Mouse (Mus musculus) kidney, adult 2 months (tissue): ENCODE measurements around the gene Cpa1. TPM values are rescaled to one million over a fixed set of nuclear protein-coding genes. Genes with fewer than 3 reads are reported as not detected.

Source experiments
- DNase-seq: peaks from one replicate; pipeline ENCODE4 v3.0.0; 2021
- H3K27ac ChIP-seq: fragments of 200-500 bp; 2 replicates; pipeline ENCODE4 v1.5.1; 2012; ENCODE audit warnings: low read depth, low read length, control low read depth, inconsistent platforms; ENCODE audit not compliant: insufficient read depth
- H3K27me3 ChIP-seq: fragments of 200-500 bp; replicated peaks from 2 replicates; pipeline ENCODE4 v1.6.1; 2012; ENCODE audit warnings: mild to moderate bottlenecking, moderate library complexity, low read length, inconsistent platforms; ENCODE audit not compliant: control insufficient read depth, insufficient read depth
- H3K36me3 ChIP-seq: fragments of 200-500 bp; 2 replicates; pipeline ENCODE4 v1.6.1; 2012; ENCODE audit warnings: mild to moderate bottlenecking, moderate library complexity, low read length, inconsistent platforms; ENCODE audit not compliant: control insufficient read depth, insufficient read depth
- H3K4me1 ChIP-seq: fragments of 200-500 bp; 2 replicates; pipeline ENCODE4 v1.6.1; 2011; ENCODE audit warnings: low read length; ENCODE audit not compliant: control insufficient read depth, insufficient read depth
- H3K4me3 ChIP-seq: fragments of 200-500 bp; 2 replicates; pipeline ENCODE4 v1.5.1; 2011; ENCODE audit warnings: mild to moderate bottlenecking, low read depth, low read length, control low read depth; ENCODE audit not compliant: insufficient read depth
- CTCF ChIP-seq: fragments of 200-500 bp; conservative IDR thresholded peaks from 2 replicates; pipeline ENCODE4 v1.5.1; 2011; ENCODE audit warnings: low read depth, mild to moderate bottlenecking, control low read depth, low read length, moderate library complexity, mixed read lengths; ENCODE audit not compliant: insufficient read depth, insufficient read length
- POLR2A ChIP-seq: fragments of 200-500 bp; IDR thresholded peaks from one replicate; pipeline ENCODE4 v1.6.1; 2011; ENCODE audit warnings: low read depth, low read length, control low read depth
- WGBS: fragments of 180-500 bp; shearing (Covaris S2); methylation state at CpG from one replicate; pipeline ENCODE4 v1.1.7; 2018; 5-methylcytosine and 5-hydroxymethylcytosine counted together
- polyA plus RNA-seq: library from polyadenylated mRNA; depleted of rRNA; stranded (reverse); fragments of >200 nt; gene quantifications from 2 replicates; pipeline ENCODE4 v1.2.3, GENCODE M21; 2012

The Cpa1 gene
- polyA plus RNA-seq, 1 experiment: 0.11 TPM

DNA sequence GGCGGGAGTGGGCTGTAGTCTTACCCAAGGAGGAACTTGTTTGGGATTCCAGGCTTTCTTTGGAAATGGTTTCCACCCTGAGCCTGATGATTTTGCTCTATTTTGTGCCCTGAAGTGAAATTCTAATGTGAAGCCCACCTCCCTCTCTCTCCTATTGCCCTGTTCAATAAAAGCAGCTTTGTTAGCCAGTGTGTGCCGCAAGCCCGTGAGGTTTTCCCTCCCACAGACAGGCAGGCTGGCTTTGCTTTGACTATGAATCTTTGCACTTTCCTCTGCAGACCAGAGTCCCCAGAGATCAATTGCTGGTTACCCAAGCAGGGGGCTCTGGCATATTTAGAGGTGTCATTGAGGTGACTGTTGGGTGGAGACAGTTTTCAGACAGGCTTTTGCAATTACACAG lies 5.4 kb downstream of the Cpa1 start:
- Histone ChIP-seq H3K4me3 (no peak overlapping the region), H3K27me3 (no peaks in the 10 kb centered on the region), H3K27ac (no peak overlapping the region), H3K4me1 (no peaks in the 10 kb centered on the region), H3K36me3 (no peaks in the 10 kb centered on the region)
- no peak for DNase-seq
- TF ChIP-seq CTCF (no peak), POLR2A (no peak)
- WGBS: 84% methylated on average over 3 of the region's 3 CpGs

DNA sequence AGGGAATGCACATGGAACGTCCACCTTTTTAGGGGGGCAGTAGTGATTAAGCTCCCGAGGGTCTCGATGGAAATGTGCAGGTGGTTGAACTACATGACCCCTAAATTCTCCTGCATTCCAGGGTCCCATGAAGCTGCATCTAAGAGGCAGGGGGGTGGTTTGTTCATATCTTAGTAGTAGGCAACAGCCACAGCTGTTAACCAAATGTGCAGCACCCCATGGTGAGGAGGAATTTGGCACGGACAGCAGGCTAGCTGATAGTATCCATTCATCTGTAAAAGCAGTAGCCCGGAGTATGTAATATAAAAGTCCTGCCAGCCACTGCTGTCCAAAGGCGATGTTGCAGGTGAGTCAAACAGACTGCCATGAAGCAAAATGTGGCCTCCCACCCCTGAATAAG lies 6.4 kb downstream of the Cpa1 start:
- no peak for DNase-seq
- Histone ChIP-seq H3K27ac (no peak overlapping the region), H3K4me1 (no peaks in the 10 kb centered on the region), H3K4me3 (no peak overlapping the region), H3K27me3 (no peaks in the 10 kb centered on the region), H3K36me3 (no peaks in the 10 kb centered on the region)
- 79% methylated on average over 6 of the region's 6 CpGs for WGBS
- TF ChIP-seq CTCF (no peak), POLR2A (no peak)

GRCm38 (mm10) chr6:30649651-30650296 lies 10.8 kb downstream of the Cpa1 start:
- Histone ChIP-seq H3K4me1 (no peaks in the 10 kb centered on the region), H3K4me3 (no peak overlapping the region), H3K36me3 (no peaks in the 10 kb centered on the region), H3K27me3 (no peaks in the 10 kb centered on the region), H3K27ac (no peak overlapping the region)
- WGBS: 85% methylated on average over 11 of the region's 11 CpGs
- no peak for TF ChIP-seq CTCF
- TF ChIP-seq POLR2A: no peak
- DNase-seq: no peak

DNA sequence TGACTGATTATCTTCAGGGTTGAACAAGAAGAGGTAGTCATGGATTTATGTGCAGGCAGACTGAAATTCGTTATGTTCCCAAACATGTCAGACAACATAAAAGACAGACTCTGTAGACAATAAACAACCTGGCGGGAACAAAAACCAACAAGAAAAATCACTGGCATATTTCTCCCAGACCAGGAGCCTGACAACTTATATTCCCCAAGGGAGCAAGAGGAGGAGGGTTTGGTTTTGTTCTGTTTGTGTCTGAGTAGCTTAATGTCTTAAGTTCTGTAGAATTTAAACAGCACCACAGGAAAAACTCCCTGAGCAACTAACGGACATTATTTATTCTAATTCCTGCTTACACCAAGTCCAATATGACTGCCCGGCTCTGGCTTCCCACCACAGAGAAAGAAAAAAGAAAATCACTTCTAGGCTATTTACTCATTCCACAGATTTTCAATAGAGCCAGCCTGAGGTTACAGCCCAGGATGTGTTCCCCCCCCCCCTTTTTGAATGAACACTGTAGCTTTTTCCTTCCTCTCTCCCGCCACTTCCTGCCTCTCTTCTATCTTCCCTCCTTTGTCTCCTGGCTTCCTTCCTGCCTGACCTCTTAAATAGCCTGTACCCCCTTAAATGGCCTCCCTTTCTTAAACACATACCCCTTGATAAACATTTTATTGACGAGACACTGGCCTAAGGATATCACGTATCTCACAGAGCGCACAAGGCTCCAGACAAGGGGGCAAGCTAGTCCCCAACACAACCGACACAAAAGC lies 13.6 kb downstream of the Cpa1 start:
- WGBS: 62% methylated on average over 9 of the region's 9 CpGs
- TF ChIP-seq POLR2A: no peak
- TF ChIP-seq CTCF: no peak
- no peak overlapping the region for H3K4me3 ChIP-seq
- no peaks in the 10 kb centered on the region for H3K27me3 ChIP-seq
- H3K4me1 ChIP-seq: no peaks in the 10 kb centered on the region
- no peak overlapping the region for H3K27ac ChIP-seq
- H3K36me3 ChIP-seq: no peaks in the 10 kb centered on the region
- DNase-seq: no peak

GRCm38 (mm10) chr6:30653518-30653917 lies 14.5 kb downstream of the Cpa1 start:
- 78% methylated on average over 6 of the region's 6 CpGs for WGBS
- H3K4me1 ChIP-seq: no peaks in the 10 kb centered on the region
- H3K4me3 ChIP-seq: no peak overlapping the region
- no peak for TF ChIP-seq CTCF
- TF ChIP-seq POLR2A: no peak
- no peaks in the 10 kb centered on the region for H3K36me3 ChIP-seq
- H3K27ac ChIP-seq: no peak overlapping the region
- no peaks in the 10 kb centered on the region for H3K27me3 ChIP-seq
- DNase-seq: no peak

DNA sequence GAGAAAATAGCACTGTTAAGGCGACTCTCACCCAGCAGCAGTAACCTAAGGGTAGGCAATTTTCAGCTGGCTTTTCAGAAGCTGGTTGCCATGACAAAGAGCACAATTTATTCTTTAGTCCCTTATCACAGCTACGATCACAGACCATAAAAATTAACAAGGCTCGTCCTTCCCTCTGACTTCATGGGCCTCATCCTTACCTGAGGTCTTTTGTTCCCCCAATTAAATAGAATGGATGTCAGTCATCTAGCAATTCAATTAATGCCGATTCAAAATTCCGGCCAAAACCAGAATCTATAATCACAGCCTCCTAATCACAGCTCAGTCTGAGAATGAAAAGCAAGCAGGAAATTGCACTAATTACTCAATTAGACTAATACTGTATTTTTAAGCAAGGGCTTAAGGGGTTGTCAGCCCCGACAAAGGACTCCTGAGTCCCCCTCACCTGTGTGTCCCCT lies 15.4 kb downstream of the Cpa1 start:
- H3K4me3 ChIP-seq: no peak overlapping the region
- H3K27me3 ChIP-seq: no peaks in the 10 kb centered on the region
- no peak for TF ChIP-seq POLR2A
- no peak for TF ChIP-seq CTCF
- DNase-seq: no peak
- H3K4me1 ChIP-seq: no peaks in the 10 kb centered on the region
- H3K36me3 ChIP-seq: no peaks in the 10 kb centered on the region
- H3K27ac ChIP-seq: no peak overlapping the region
- WGBS: 66% methylated on average over 6 of the region's 6 CpGs

DNA sequence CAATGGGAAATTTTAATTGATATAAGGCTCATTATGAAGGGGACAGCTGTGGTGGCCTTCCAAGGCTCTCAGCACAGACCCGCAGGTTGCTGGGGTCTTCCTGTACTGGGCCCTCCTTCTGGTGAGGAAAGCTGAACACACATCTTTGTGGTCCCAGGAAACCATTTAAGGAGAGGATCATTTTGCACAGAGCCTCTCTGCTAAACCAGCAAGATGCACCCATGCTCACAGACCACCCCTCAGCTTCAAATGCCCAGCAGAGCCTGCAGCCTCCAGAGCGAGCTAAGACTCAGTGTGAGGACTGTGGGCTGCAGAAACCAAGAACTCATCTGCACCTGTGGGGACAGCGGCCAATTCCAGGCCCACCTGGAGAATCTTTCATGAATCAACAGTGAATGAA lies 15.9 kb downstream of the Cpa1 start:
- Histone ChIP-seq H3K4me1 (no peaks in the 10 kb centered on the region), H3K4me3 (no peak overlapping the region), H3K36me3 (no peaks in the 10 kb centered on the region), H3K27ac (no peak overlapping the region), H3K27me3 (no peaks in the 10 kb centered on the region)
- no peak for TF ChIP-seq POLR2A
- no peak for TF ChIP-seq CTCF
- WGBS: 84% methylated on average over 3 of the region's 3 CpGs
- no peak for DNase-seq
